Mouse (Mus musculus) c-Kit-positive CD71-positive TER-119-positive erythroid progenitor cells, embryonic 14.5 days (primary cell): Measurements from ENCODE around the gene Atp5d.

ENCODE experiments used
- DNase-seq: peaks from one replicate; pipeline ENCODE4 v3.0.0-alpha.2; 2013; ENCODE audit warnings: low spot score

The Atp5d gene

GRCm38 (mm10) chr10:80117736-80118135 lies 20.7 kb upstream of the Atp5d start:
- DNase-seq = no peak

DNA sequence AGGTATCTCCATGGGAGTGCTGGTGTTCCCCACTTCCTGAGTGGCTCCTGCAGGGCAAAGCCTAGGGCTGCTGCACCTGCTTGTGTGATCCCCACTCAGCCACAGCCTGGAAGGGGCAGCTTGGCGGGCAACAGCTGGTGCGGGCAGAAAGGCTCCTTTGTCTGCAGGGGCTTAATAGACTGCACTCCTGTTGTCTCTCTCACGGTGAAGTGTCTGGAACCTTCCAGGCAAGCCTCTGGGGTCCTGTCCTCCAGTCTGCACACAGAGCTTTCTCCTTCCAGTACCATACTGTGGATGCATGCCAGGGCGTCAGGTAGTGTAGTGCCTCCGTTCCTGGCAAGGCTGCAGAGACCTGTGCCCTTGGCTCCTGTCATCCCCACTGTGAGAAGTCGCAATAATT lies 19.9 kb upstream of the Atp5d start:
- no peak for DNase-seq

DNA sequence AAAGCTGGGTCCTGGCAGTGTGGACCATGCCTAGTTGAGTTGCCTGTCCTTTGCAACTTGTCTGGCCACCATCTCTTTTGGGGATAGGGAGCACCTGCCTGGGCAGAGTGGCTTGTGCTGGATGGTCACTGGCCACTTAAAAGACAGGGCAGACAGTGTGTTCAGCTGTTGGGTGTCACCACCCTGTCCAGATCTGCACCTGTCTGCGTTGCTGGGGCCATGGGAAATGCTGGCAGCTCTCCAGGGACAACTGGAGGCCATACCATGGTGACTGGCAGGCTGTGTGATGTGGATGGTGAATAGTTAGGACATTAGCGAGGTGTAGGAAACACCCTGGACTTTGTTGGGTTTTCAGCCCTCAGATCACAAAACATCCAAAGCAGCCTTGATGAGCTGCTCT lies 18.3 kb upstream of the Atp5d start:
- DNase-seq = no peak

GRCm38 (mm10) chr10:80121639-80122038 lies 16.8 kb upstream of the Atp5d start:
- no peak for DNase-seq

DNA sequence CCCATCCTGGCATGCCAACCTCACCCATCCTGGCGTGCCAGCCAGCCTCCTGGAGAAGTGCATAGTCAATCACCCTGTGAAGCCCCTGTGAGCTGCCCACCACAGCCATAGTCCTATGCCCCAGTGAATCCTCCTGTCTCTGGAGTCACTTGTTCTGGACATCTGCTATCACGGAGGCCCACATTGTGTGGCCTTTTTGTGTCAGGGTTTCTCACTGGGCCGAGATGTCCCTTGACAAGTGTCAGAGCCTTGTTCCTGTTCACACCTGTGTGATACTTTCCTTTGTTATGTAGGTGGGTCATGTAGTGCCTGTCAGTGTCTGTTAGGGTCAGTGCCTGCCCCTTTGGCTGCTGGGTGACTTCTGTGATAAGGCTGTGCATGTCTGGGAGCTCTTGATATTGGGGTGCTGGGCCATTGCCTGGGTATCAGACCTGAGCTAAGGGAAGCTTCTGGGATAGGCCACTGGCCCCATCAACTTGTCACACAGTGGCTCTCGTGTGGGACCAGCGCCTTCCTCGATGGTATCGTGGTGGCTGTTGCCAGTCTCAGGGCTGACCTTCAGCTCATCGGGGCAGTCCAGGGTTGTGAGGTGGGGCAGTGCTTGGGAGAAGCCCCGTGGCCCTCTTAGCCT lies 14.4 kb upstream of the Atp5d start:
- DNase-seq = peak; percentile 71

GRCm38 (mm10) chr10:80127920-80128319 lies 10.5 kb upstream of the Atp5d start:
- DNase-seq = no peak

DNA sequence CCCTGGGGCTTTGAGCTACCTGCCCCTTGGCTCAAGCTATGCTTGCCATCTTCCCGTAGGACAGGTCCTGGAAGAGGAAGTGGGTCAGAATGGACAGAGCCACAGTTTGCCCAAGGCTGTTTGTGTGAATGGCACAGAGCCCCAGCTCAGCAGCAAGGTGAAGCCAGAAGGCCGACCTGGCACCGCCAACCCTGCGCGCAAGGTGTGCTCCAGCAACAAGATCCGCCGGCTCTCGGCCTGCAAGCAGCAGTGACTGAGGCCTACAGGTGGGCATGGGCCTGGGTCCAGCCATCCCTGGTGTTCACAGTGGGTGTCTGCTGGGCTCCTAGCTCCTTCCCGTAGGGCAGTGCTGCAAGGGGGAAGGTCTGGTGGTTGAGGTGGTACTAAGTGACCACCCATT lies 8.6 kb upstream of the Atp5d start:
- DNase-seq = no peak

DNA sequence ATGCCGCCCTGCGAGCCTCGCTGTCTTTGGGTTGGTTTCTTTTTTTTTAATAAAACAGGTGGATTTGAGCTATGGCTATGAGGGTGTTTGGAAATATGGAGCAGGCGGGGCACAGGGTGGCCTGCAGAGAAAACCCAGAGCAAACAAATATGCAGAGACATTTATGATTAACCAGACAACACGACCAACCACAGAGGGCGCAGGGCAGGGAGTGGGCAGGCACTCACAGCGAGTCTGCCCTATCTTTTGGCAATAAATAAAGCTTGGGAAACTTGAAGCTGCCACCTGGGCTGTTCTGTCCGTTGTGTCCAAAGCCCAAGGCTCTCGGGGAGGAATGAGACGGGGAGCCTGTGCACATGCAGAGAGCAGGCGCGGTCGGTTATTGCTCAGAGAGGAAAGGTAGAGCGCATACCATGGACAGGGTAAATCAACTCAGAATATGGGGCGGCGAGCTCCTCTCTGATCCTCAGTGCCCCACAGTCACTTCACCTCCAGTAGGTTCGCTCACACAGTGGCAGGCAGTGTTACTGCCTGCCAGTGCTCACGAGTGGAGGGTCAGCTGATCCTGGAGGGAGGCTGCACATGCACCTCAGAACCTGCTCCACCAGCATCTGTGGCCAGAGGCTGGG lies 7.9 kb upstream of the Atp5d start:
- no peak for DNase-seq

- DNase-seq = no peak
These were observed 7.0 kb upstream of the Atp5d start for GRCm38 (mm10) chr10:80131316-80131951.

DNA sequence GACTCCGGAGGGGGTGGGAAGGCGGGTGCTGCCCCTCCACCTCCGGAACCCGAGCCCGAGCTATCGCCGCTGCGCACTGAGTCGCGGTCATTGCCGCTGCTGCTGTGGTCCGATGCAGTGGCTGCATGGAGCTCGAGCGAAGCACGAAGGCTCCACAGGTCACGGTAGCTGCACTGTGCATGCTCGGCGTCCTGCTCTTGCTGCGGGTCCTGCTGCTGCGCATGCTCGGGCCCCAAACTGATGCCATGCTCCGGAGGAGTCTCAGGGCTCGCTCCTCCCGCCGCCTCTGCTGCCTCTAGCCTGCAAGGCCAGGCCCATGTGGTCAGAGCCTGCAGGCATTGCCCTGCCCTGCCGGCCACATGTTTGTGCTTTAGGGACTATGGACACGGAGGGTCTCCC lies 6.5 kb upstream of the Atp5d start:
- no peak for DNase-seq

DNA sequence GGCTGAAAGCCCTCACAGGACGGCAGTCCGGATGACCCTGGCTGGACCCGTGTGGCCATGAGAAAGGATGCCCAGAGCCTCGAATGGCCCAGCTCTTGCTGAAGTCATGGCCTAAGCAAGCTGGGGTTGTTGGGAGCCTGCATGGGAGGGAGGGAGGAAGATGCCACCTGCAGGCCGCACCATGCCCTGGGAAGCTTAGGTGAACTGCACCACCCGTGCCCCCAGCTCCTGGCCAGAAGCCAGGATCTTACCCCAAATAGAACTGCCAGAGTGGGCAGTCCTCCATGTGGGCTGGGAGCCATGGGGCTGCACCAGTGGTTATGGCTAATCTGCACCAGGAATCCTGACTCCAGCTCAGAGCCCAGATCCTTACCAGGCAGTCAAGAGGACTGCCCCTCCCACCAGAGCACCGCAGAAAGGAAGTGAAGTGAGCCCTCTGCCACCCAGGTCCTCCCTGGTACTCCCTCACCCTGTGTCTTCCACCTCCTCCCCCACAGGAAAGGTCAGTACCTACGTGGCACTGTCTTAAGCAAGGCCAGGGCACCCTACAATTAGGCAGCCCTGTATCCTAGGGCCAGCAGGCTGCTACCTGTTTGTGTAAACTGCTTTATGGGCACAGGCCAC lies 5.1 kb upstream of the Atp5d start:
- DNase-seq = no peak

DNA sequence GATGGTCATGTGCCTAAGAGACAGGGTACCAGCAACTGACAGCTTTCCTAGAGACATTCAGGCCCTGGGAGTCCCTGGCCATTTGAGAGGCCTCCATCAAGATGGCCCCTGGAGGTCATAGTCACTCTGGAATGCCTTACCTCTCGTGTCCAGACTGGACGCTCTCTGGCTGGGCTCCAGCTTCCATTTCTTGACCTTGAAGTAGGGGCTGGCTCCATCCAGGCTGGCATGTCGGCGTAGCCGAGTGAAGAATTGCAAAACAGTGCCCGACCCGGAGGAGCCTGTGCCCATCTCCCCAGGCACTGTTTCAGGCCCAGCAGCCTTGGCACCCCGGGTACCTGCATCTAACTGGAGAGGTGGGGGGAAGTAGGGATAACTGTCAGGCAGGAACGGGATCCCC lies 4.0 kb upstream of the Atp5d start:
- no peak for DNase-seq

GRCm38 (mm10) chr10:80135161-80135560 lies 3.3 kb upstream of the Atp5d start:
- no peak for DNase-seq

GRCm38 (mm10) chr10:80135641-80136040 lies 2.8 kb upstream of the Atp5d start:
- DNase-seq = no peak

GRCm38 (mm10) chr10:80136179-80136951 lies 2.1 kb upstream of the Atp5d start:
- DNase-seq = no peak

GRCm38 (mm10) chr10:80136952-80137625 lies 1.3 kb upstream of the Atp5d start:
- DNase-seq = no peak

GRCm38 (mm10) chr10:80137626-80138552 lies 543 bp upstream of the Atp5d start:
- DNase-seq = no peak

DNA sequence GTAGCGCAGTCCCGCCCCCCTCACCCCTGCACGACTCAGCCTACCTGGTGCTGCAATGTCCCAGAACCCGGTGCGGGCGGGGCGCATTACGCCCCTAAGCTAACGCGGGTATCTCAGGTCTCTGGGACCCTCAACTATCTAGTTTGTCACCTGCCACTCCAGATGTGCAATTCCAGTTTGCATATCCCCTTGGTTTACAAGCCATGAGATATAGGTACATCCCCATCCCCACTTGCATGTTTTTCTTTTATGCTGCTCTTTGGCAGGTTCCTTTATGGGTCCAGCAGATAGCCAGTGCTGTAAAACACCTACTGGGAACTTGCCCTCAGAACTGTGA lies 975 bp downstream of the Atp5d start:
- no peak for DNase-seq

DNA sequence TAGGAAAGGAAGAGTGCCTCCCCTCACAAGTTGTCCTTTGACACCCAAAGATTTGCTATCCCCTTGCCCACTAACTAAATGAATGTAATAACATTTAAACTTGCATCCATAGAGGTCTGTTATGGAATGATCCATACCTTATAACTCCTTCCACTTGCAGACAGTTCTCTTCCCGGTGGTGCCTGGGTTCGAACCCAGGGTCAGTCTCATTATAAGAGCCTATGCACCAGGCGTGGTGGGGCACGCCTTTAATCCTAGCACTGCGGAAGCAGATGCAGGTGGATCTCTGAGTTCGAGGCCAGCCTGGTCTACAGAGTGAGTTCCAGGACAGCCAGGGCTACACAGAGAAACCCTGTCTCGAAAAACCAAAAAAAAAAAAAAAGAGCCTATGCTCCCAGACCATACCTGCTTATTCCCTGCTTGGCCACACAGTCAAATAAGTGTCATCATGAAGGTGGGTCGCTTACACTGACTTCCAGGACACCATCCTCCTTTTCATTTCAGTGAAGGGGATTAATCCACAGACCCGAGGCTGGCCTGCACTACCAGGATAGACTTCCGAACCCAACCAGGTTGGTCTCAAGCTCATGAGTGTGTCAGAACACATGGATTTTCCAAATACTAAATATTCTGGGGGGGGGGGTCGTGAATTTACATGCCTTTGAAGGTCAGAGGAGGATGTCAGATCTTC lies 1.7 kb downstream of the Atp5d start:
- DNase-seq = no peak

GRCm38 (mm10) chr10:80140666-80141035 lies 2.2 kb downstream of the Atp5d start, which contains the start of gene Cbarp:
Gene Cbarp (minus strand): TSS chr10:80140835.
- no peak for DNase-seq
